Mouse (Mus musculus) liver, embryonic 14.5 days (tissue): Measurements from ENCODE around the gene Uba3. TPM values are rescaled to one million over a fixed set of nuclear protein-coding genes. Genes with fewer than 3 reads are reported as not detected.

Experiments used
- ATAC-seq: fragments of 200-750 bp; cut with Nextera tagmentation; 2 replicates; pipeline ENCODE4 v1.8.0; 2017; ENCODE audit warnings: moderate number of reproducible peaks, mild to moderate bottlenecking, moderate library complexity; ENCODE audit not compliant: insufficient read depth
- DNase-seq, 3 experiments: peaks; one replicate each; pipeline ENCODE4 v3.0.0-alpha.2; 2012 to 2013; ENCODE audit warnings: low read depth in 3 of 3, low spot score in 3 of 3
- H3K27ac ChIP-seq: fragments of 300-500 bp; sonication (generic); 2 replicates; pipeline ENCODE4 v1.5.1; 2014; ENCODE audit warnings: moderate library complexity, mild to moderate bottlenecking, control low read depth, inconsistent platforms
- H3K27me3 ChIP-seq: fragments of 300-500 bp; sonication (generic); 2 replicates; pipeline ENCODE4 v1.6.1; 2014; ENCODE audit warnings: mild to moderate bottlenecking, low read length, moderate library complexity; ENCODE audit not compliant: control insufficient read depth, insufficient read depth
- H3K36me3 ChIP-seq: fragments of 300-500 bp; sonication (generic); replicated peaks from 2 replicates; pipeline ENCODE4 v1.6.1; 2014; ENCODE audit warnings: low read depth; ENCODE audit not compliant: control insufficient read depth, insufficient read depth
- H3K4me1 ChIP-seq, 2 experiments: fragments of 200-500 bp in 1 of 2; fragments of 300-500 bp in 1 of 2; sonication (generic) in 1 of 2; replicated peaks; 2 replicates each; pipeline ENCODE4 v1.6.1; 2012 to 2014; ENCODE audit warnings: antibody characterized with exemption in 1 of 2, inconsistent platforms in 1 of 2, low read length in 1 of 2; ENCODE audit not compliant: control insufficient read depth in 2 of 2, insufficient read depth in 2 of 2
- H3K4me2 ChIP-seq: fragments of 300-500 bp; sonication (generic); 2 replicates; pipeline ENCODE4 v1.6.1; 2014; ENCODE audit warnings: low read depth, mild to moderate bottlenecking, control low read depth, moderate library complexity
- H3K4me3 ChIP-seq, 2 experiments: fragments of 200-500 bp in 1 of 2; fragments of 300-500 bp in 1 of 2; sonication (generic) in 1 of 2; 2 replicates each; pipeline ENCODE4 v1.5.1; 2012 to 2014; ENCODE audit warnings: low read depth in 2 of 2, low read length in 2 of 2, mild to moderate bottlenecking in 2 of 2, control low read depth in 1 of 2, inconsistent platforms in 1 of 2, moderate library complexity in 1 of 2; ENCODE audit not compliant: insufficient read depth in 1 of 2
- H3K9ac ChIP-seq: fragments of 300-500 bp; sonication (generic); replicated peaks from 2 replicates; pipeline ENCODE4 v1.6.1; 2014; ENCODE audit warnings: mild to moderate bottlenecking, control low read depth, moderate library complexity
- H3K9me3 ChIP-seq: fragments of 300-500 bp; sonication (generic); 2 replicates; pipeline ENCODE4 v1.6.1; 2016; ENCODE audit warnings: low read length, mixed read lengths; ENCODE audit not compliant: control insufficient read depth
- CTCF ChIP-seq: IDR thresholded peaks from 2 replicates; pipeline ENCODE4 v1.5.1; 2016; ENCODE audit warnings: antibody characterized with exemption, low read depth, control low read depth
- EP300 ChIP-seq: IDR thresholded peaks from 2 replicates; pipeline ENCODE4 v1.6.1; 2016; ENCODE audit warnings: antibody characterized with exemption, low read depth
- WGBS: fragments of 180-500 bp; shearing (Covaris S2); extraction: QIAGEN DNeasy Blood & Tissue Kit; methylation state at CpG from one replicate; pipeline ENCODE4 v1.1.7; 2014; ENCODE audit not compliant: insufficient replicate concordance; 5-methylcytosine and 5-hydroxymethylcytosine counted together
- polyA plus RNA-seq, 2 experiments: library from polyadenylated mRNA; depleted of rRNA in 1 of 2; stranded (reverse) in 1 of 2; unstranded in 1 of 2; fragments of >200 nt; fragmentation: Nextera tagmentation in 1 of 2; extraction: Ambion mirVana in 1 of 2; gene quantifications; 2 replicates each; pipeline versions ENCODE4 v1.2.1 to v1.2.3; 2012 to 2014

Gene Uba3
- polyA plus RNA-seq, 2 experiments = 22.3 to 24.9 TPM

DNA sequence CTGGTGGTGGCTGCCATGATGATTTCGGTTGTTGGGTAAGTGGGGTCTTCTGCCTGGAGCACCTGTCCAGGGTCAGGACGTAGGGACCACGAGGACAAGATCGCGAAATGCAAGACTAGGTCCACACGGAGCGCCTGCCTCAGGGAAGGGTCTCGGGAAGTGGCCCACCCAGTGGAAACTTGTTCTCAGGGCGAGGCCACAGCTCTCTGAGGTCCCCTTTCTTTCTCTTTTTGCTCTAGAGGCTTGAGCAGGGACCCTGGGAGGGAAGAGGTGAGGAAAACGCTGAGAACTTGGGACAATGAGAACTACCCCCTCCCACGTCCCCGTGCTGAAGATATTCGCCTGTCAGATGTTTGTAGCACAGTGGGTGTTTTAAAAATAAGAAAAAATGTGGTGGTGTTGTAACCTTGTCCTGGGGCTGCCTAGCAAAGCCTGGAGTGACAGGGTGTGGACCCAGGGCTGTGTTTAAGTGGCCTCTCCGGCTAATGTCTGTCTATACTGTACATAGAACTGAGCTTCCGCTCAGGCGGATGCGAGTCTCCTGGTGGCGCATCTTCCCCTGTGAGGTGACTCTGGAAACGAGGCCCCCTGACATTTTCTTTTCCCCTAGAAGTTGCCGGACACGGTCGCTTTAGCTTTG, 5.6 kb upstream of the Uba3 start:
- Histone ChIP-seq H3K4me1 (peaks cover 26 to 42% of the 10 kb centered on the region in 2 experiments), H3K27ac (peak overlapping the region; percentile 79), H3K9me3 (no peaks in the 10 kb centered on the region), H3K36me3 (peaks cover 5% of the 10 kb centered on the region; the same call in 1 of the 2 replicates), H3K4me3 (peak overlapping the region; percentile 90 to 98), H3K9ac (peak overlapping the region; percentile 94), H3K27me3 (no peaks in the 10 kb centered on the region), H3K4me2 (peak overlapping the region; percentile 96)
- TF ChIP-seq EP300 = no peak
- TF ChIP-seq CTCF = 0 out of 2 replicates have a peak, but pooled peaks have one; percentile 6
- WGBS = 1% methylated on average over 22 of the region's 22 CpGs
- ATAC-seq (peak; percentile 79), DNase-seq (peak in 1 of 3 experiments; percentile 49)

- Histone ChIP-seq H3K27me3 (no peaks in the 10 kb centered on the region), H3K36me3 (peaks cover 4% of the 10 kb centered on the region; the same call in 1 of the 2 replicates), H3K9ac (peak within 1 kb of the TSS; percentile 94), H3K27ac (peak within 1 kb of the TSS; percentile 79), H3K4me2 (peak within 1 kb of the TSS; percentile 96), H3K4me3 (peak within 1 kb of the TSS; percentile 90 to 98), H3K9me3 (no peaks in the 10 kb centered on the region), H3K4me1 (peaks cover 26 to 42% of the 10 kb centered on the region in 2 experiments)
- ATAC-seq = peak; percentile 62
- 8% methylated on average over 32 of the region's 32 CpGs for WGBS
- TF ChIP-seq CTCF (no peak), EP300 (no peak)
- peak; percentile 81 to 85 (median 81) for DNase-seq
These were observed 4.9 kb upstream of the Uba3 start, which contains the start of gene Arl6ip5 for GRCm38 (mm10) chr6:97210191-97210961. Arl6ip5 (plus strand) TSS chr6:97210689.

DNA sequence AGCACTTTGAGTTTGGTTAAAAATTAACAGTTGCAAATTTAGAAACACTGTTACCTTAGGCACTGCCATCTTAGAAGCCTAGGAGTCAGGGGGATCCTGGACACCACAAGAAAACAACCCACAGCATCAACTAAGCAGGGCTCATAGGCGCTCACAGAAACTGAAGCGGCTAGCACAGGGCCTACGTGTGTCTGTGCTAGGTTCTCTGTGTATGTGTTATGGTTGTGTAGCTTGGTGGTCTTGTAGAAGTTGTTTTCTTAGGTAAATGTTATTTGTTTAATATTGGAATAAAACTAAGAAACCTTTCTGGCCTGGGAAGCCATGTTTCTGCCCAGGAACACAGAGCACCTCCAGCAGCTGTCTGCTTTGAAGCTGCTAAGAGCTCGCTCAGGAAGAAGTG, 4.3 kb upstream of the Uba3 start:
- Histone ChIP-seq H3K4me2 (peak overlapping the region; percentile 96), H3K27ac (no peak overlapping the region), H3K9ac (no peak overlapping the region), H3K36me3 (no peaks in the 10 kb centered on the region), H3K27me3 (no peaks in the 10 kb centered on the region), H3K4me3 (no peak overlapping the region), H3K9me3 (no peaks in the 10 kb centered on the region), H3K4me1 (peaks cover 26 to 42% of the 10 kb centered on the region in 2 experiments)
- TF ChIP-seq CTCF (no peak), EP300 (no peak)
- DNase-seq (no peak), ATAC-seq (no peak)
- WGBS = 78% methylated on average over 4 of the region's 4 CpGs

DNA sequence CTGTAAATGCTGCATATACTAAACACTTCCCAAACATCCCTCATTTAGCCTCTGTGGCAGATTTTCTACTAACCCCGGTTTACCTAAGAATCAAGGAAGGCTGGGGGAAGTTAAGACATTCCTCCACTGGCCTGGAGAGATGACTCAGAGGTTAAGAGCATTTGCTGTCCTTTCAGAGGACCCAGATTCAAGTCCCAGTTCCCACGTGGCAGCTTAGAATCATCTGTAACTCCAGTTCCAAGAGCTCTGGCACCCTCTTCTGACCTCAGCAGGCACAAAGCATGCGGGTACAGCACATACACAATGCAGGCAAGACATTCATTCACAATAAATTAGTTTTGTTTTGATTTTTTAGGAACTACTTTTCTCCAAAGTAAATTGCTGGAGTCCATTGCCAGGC, 3.8 kb upstream of the Uba3 start:
- no peak overlapping the region for H3K9ac ChIP-seq
- no peak for DNase-seq
- no peaks in the 10 kb centered on the region for H3K9me3 ChIP-seq
- no peak overlapping the region for H3K27ac ChIP-seq
- H3K4me2 ChIP-seq = no peak overlapping the region
- H3K36me3 ChIP-seq = no peaks in the 10 kb centered on the region
- ATAC-seq = no peak
- H3K4me1 ChIP-seq = peaks cover 32 to 42% of the 10 kb centered on the region in 2 experiments
- TF ChIP-seq EP300 (no peak), CTCF (peak; percentile 22)
- no peaks in the 10 kb centered on the region for H3K27me3 ChIP-seq
- WGBS = 51% methylated on average over 3 of the region's 3 CpGs
- no peak overlapping the region for H3K4me3 ChIP-seq

GRCm38 (mm10) chr6:97208406-97208805, 3.0 kb upstream of the Uba3 start:
- WGBS = 40% methylated on average over 3 of the region's 3 CpGs

More at GRCm38 (mm10) chr6:97208406-97208805, 3.0 kb upstream of the Uba3 start:
- no peak for TF ChIP-seq EP300
- TF ChIP-seq CTCF = no peak
- no peak overlapping the region for H3K9ac ChIP-seq
- H3K4me3 ChIP-seq = no peak overlapping the region
- no peaks in the 10 kb centered on the region for H3K36me3 ChIP-seq
- ATAC-seq (no peak), DNase-seq (no peak)
- no peak overlapping the region for H3K4me2 ChIP-seq
- H3K4me1 ChIP-seq = peaks cover 35 to 40% of the 10 kb centered on the region in 2 experiments
- no peaks in the 10 kb centered on the region for H3K27me3 ChIP-seq
- H3K9me3 ChIP-seq = no peaks in the 10 kb centered on the region
- no peak overlapping the region for H3K27ac ChIP-seq
